Mouse (Mus musculus) lung, postnatal 0 days (tissue): Measurements from ENCODE around the gene Kcnq5. TPM values are rescaled to one million over a fixed set of nuclear protein-coding genes. Genes with fewer than 3 reads are reported as not detected.
A peak's percentile ranks its signal among the peaks of the same experiment; 100 is the strongest.
"Not testable (repeated sequence)": the region's sequence is repeated elsewhere in the genome, so short reads cannot be mapped to it uniquely, and the experiment has no call there.

Source experiments
- ATAC-seq: fragments of 200-750 bp; cut with Nextera tagmentation; 2 replicates; pipeline ENCODE4 v1.8.0; 2017; ENCODE audit warnings: moderate library complexity
- DNase-seq: peaks from one replicate; pipeline ENCODE4 v3.0.0-alpha.2; 2016; ENCODE audit warnings: low spot score
- H3K27ac ChIP-seq: fragments of 300-500 bp; sonication (generic); 2 replicates; pipeline ENCODE4 v1.5.1; 2014; ENCODE audit warnings: antibody characterized with exemption, mild to moderate bottlenecking, low read length, mixed read lengths
- H3K27me3 ChIP-seq: fragments of 300-500 bp; sonication (generic); replicated peaks from 2 replicates; pipeline ENCODE4 v1.6.1; 2014; ENCODE audit warnings: low read length, mixed read lengths; ENCODE audit not compliant: insufficient read depth
- H3K36me3 ChIP-seq: fragments of 300-500 bp; sonication (generic); 2 replicates; pipeline ENCODE4 v1.6.1; 2014; ENCODE audit warnings: low read length, mixed read lengths; ENCODE audit not compliant: insufficient read depth
- H3K4me1 ChIP-seq: fragments of 300-500 bp; sonication (generic); 2 replicates; pipeline ENCODE4 v1.6.1; 2014; ENCODE audit warnings: antibody characterized with exemption, low read depth, low read length, mixed read lengths; ENCODE audit not compliant: insufficient read depth
- H3K4me2 ChIP-seq: fragments of 300-500 bp; sonication (generic); replicated peaks from 2 replicates; pipeline ENCODE4 v1.6.1; 2014; ENCODE audit warnings: low read depth, mild to moderate bottlenecking, low read length, moderate library complexity, mixed read lengths
- H3K4me3 ChIP-seq: fragments of 300-500 bp; sonication (generic); 2 replicates; pipeline ENCODE4 v1.5.1; 2014; ENCODE audit warnings: low read depth, low read length
- H3K9ac ChIP-seq: fragments of 300-500 bp; sonication (generic); replicated peaks from 2 replicates; pipeline ENCODE4 v1.6.1; 2014; ENCODE audit warnings: low read depth, mild to moderate bottlenecking
- H3K9me3 ChIP-seq: fragments of 300-500 bp; sonication (generic); 2 replicates; pipeline ENCODE4 v1.6.1; 2016; ENCODE audit warnings: low read length, mixed read lengths
- CTCF ChIP-seq: IDR thresholded peaks from 2 replicates; pipeline ENCODE4 v1.5.1; 2016; ENCODE audit warnings: antibody characterized with exemption, mild to moderate bottlenecking
- EP300 ChIP-seq: IDR thresholded peaks from 2 replicates; pipeline ENCODE4 v1.6.1; 2016; ENCODE audit warnings: antibody characterized with exemption, mild to moderate bottlenecking, control low read depth
- WGBS: fragments of 180-500 bp; shearing (Covaris S2); extraction: QIAGEN DNeasy Blood & Tissue Kit; methylation state at CpG from one replicate; pipeline ENCODE4 v1.1.7; 2014; 5-methylcytosine and 5-hydroxymethylcytosine counted together
- polyA plus RNA-seq: library from polyadenylated mRNA; unstranded; fragments of >200 nt; fragmentation: Nextera tagmentation; extraction: Ambion mirVana; gene quantifications from 2 replicates; pipeline ENCODE4 v1.2.1, GENCODE M21; 2015

Gene Kcnq5
- polyA plus RNA-seq, 1 experiment from 2014 or later: 1.5 TPM

GRCm38 (mm10) chr1:21770494-21770893 is 191.2 kb downstream of the Kcnq5 start:
- H3K27ac ChIP-seq: no peak overlapping the region
- H3K4me2 ChIP-seq: no peak overlapping the region
- H3K4me3 ChIP-seq: no peak overlapping the region
- DNase-seq (no peak), ATAC-seq (no peak)
- TF ChIP-seq CTCF: no peak
- TF ChIP-seq EP300: no peak
- H3K9me3 ChIP-seq: no peaks in the 10 kb centered on the region
- H3K36me3 ChIP-seq: no peaks in the 10 kb centered on the region
- no peak overlapping the region for H3K9ac ChIP-seq
- H3K27me3 ChIP-seq: no peaks in the 10 kb centered on the region
- WGBS: 59% methylated on average over 1 of the region's 1 CpGs
- H3K4me1 ChIP-seq: no peaks in the 10 kb centered on the region

DNA sequence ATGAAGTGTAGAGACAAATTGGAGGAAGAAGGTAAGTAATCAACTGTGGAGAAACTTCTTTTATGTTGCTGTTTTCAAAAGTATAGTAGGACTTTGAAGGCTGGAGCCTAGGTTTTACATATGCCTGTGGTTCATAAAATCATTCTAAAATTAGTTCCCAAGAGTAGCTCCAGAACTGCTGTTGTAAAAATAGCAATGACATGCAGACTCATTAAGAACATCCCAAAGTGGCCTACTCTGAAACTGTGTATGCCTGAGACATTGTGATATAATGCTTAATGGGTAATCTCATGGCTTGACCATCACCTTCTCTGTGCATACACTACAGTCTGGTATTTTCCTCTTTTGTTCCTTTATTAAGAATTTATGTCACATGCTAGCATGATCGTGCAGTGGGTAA is 212.4 kb downstream of the Kcnq5 start:
- 91% methylated on average over 1 of the region's 1 CpGs for WGBS
- Histone ChIP-seq H3K4me2 (no peak overlapping the region), H3K4me1 (no peaks in the 10 kb centered on the region)

DNA sequence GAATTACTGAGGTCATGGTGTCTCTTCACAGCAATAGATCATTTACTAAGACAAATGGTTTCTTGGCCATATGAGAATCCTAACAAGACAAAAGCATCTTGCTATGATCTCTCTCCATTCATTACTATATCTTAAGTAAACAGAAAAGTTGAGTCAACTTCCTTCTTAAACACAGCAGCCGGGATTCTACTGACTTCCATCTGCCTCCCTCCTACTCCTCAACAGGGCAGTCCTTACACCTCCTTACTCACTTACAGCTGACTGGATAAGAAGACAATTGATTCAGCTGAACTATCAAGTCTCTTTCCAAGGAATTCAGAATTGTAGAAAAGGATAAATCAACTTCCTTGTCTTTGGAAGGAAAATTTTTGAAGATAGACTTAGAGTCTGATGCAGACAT is 232.6 kb downstream of the Kcnq5 start:
- DNase-seq: no peak
- no peaks in the 10 kb centered on the region for H3K36me3 ChIP-seq
- ATAC-seq: no peak
- no peak for TF ChIP-seq EP300
- no peak for TF ChIP-seq CTCF
- no peak overlapping the region for H3K27ac ChIP-seq
- 16% methylated on average over 1 of the region's 1 CpGs for WGBS
- H3K27me3 ChIP-seq: no peaks in the 10 kb centered on the region
- no peaks in the 10 kb centered on the region for H3K9me3 ChIP-seq
- no peak overlapping the region for H3K9ac ChIP-seq
- no peak overlapping the region for H3K4me3 ChIP-seq
- H3K4me1 ChIP-seq: no peaks in the 10 kb centered on the region
- H3K4me2 ChIP-seq: no peak overlapping the region

More for the DNA sequence above, 212.4 kb downstream of the Kcnq5 start:
- Histone ChIP-seq H3K27me3 (no peaks in the 10 kb centered on the region), H3K27ac (no peak overlapping the region), H3K4me3 (no peak overlapping the region), H3K9me3 (no peaks in the 10 kb centered on the region), H3K9ac (no peak overlapping the region), H3K36me3 (no peaks in the 10 kb centered on the region)
- ATAC-seq (no peak), DNase-seq (no peak)
- TF ChIP-seq EP300: no peak
- TF ChIP-seq CTCF: no peak

DNA sequence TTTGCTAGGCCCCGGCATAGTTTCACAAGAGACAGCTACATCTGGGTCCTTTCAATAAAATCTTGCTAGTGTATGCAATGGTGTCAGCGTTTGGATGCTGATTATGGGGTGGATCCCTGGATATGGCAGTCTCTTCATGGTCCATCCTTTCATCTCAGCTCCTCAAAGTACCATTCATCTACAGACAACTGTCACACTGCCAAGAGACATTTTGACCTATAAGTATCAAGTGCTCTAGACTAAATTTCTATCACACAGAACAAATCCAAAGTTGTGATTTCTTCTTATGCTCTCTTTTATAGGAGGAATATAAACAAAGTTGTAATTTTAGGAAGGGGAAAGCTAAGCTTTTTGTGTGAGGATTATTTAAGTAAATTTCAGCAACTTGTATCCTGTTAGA is 238.5 kb downstream of the Kcnq5 start:
- not testable (repeated sequence) for H3K9ac ChIP-seq, H3K9me3 ChIP-seq, H3K27me3 ChIP-seq, DNase-seq, H3K27ac ChIP-seq, H3K4me1 ChIP-seq, ATAC-seq, H3K4me3 ChIP-seq, H3K36me3 ChIP-seq, H3K4me2 ChIP-seq
- WGBS: 11% methylated on average over 1 of the region's 2 CpGs

DNA sequence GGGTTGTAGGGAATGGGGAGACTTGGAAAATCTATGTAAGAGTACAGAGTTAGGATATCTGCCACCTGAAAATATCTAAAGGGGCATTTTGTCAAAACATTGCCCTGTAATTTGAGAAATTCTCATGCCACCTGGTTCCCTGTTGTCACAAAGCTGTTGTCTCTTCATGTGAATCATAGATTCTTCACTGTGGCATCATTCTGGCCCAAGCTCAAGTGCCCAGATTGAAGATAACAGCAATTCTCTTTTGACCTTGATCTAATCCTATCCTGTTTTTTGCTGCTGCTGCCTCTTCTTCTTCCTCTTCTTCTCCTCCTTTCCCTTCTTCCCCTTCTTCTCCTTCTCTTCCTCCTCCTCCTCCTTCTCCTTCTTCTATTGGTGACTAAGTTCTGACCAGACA is 240.5 kb downstream of the Kcnq5 start:
- DNase-seq (no peak), ATAC-seq (no peak)
- Histone ChIP-seq H3K9me3 (no peaks in the 10 kb centered on the region), H3K4me3 (no peak overlapping the region), H3K9ac (no peak overlapping the region), H3K4me1 (no peaks in the 10 kb centered on the region), H3K4me2 (no peak overlapping the region), H3K27me3 (no peaks in the 10 kb centered on the region), H3K36me3 (no peaks in the 10 kb centered on the region), H3K27ac (no peak overlapping the region)
- TF ChIP-seq CTCF (no peak), EP300 (no peak)

GRCm38 (mm10) chr1:21714816-21715215 is 246.9 kb downstream of the Kcnq5 start:
- no peaks in the 10 kb centered on the region for H3K9me3 ChIP-seq
- no peak for TF ChIP-seq EP300
- no peak for TF ChIP-seq CTCF
- 72% methylated on average over 3 of the region's 3 CpGs for WGBS
- H3K4me1 ChIP-seq: no peaks in the 10 kb centered on the region
- no peaks in the 10 kb centered on the region for H3K27me3 ChIP-seq
- ATAC-seq: no peak
- no peak overlapping the region for H3K4me3 ChIP-seq
- H3K36me3 ChIP-seq: no peaks in the 10 kb centered on the region
- DNase-seq: peak; percentile 7
- H3K27ac ChIP-seq: no peak overlapping the region
- H3K4me2 ChIP-seq: no peak overlapping the region
- H3K9ac ChIP-seq: no peak overlapping the region

DNA sequence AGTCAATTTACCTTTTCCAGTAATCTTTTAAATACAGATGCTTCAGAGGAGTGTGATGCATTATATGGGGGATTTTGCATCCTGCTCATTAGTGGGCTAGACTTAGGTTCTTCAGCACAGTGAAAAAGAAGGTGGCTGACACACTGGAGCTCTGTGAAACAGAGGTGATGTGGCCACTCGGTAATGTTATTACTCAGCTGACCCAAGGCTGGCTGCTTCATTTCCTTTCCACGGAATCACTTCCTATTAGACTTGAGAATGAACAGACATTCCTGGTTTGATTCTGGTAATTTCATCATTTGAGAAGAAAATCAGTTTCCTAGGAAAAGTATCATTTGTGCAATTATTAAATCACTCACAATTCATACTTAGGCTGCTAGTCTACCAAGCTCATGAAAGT is 249.0 kb downstream of the Kcnq5 start:
- Histone ChIP-seq H3K36me3 (no peaks in the 10 kb centered on the region), H3K9me3 (no peaks in the 10 kb centered on the region), H3K27ac (no peak overlapping the region), H3K27me3 (no peaks in the 10 kb centered on the region), H3K4me3 (no peak overlapping the region), H3K4me2 (no peak overlapping the region), H3K9ac (no peak overlapping the region), H3K4me1 (no peaks in the 10 kb centered on the region)
- 60% methylated on average over 2 of the region's 2 CpGs for WGBS
- DNase-seq (no peak), ATAC-seq (no peak)
- TF ChIP-seq EP300 (no peak), CTCF (no peak)
